Mouse (Mus musculus) ZHBTc4 (cell line): Measurements from ENCODE around the gene Milr1.

Experiments
- DNase-seq: peaks from one replicate; pipeline ENCODE4 v3.0.0-alpha.2; 2011; ENCODE audit warnings: low read depth, low spot score

Gene Milr1

GRCm38 (mm10) chr11:106812410-106813136 is 61.5 kb downstream of the Milr1 start:
- no peak for DNase-seq

GRCm38 (mm10) chr11:106814601-106815320 is 63.7 kb downstream of the Milr1 start:
- no peak for DNase-seq

GRCm38 (mm10) chr11:106815331-106815730 is 64.3 kb downstream of the Milr1 start:
- no peak for DNase-seq

- no peak for DNase-seq
Observed at GRCm38 (mm10) chr11:106815761-106816160, 64.7 kb downstream of the Milr1 start.

GRCm38 (mm10) chr11:106816316-106816715 is 65.3 kb downstream of the Milr1 start:
- no peak for DNase-seq

GRCm38 (mm10) chr11:106817156-106817555 is 66.1 kb downstream of the Milr1 start:
- DNase-seq, result no peak

GRCm38 (mm10) chr11:106817808-106818207 is 66.8 kb downstream of the Milr1 start:
- DNase-seq, result no peak

- DNase-seq, result no peak
Observed at GRCm38 (mm10) chr11:106818341-106818740, 67.3 kb downstream of the Milr1 start.
